Mouse (Mus musculus): ENCODE data around the gene Atp1b1. TPM values are rescaled to one million over a fixed set of nuclear protein-coding genes. Genes with fewer than 3 reads are reported as not detected.

Atp1b1 gene
- polyA plus RNA-seq, 1 experiment from 2014 or later = 133 TPM

Other genes starting within 250 kb of the Atp1b1 start
- 5.9 and 8.0 TPM in 2 replicates for gene Slc19a2, start 209.3 kb downstream of the Atp1b1 start, polyA plus RNA-seq (2014; fragmentation: Nextera tagmentation; extraction: Ambion mirVana)
- 19.9 and 25.4 TPM in 2 replicates for gene Ccdc181, start 182.8 kb downstream of the Atp1b1 start, polyA plus RNA-seq (2014; fragmentation: Nextera tagmentation; extraction: Ambion mirVana)
- 27.7 and 29.4 TPM in 2 replicates for gene Nme7, start 154.2 kb downstream of the Atp1b1 start, polyA plus RNA-seq (2014; fragmentation: Nextera tagmentation; extraction: Ambion mirVana)
- 28.3 and 28.9 TPM in 2 replicates for gene Blzf1, start 150.9 kb downstream of the Atp1b1 start, polyA plus RNA-seq (2014; fragmentation: Nextera tagmentation; extraction: Ambion mirVana)